Mouse (Mus musculus) myocyte (in vitro differentiated cells): ENCODE results near the gene Jade1. TPM values are rescaled to one million over a fixed set of nuclear protein-coding genes. Genes with fewer than 3 reads are reported as not detected.

Source experiments
- H3K27me3 ChIP-seq: one replicate; pipeline ENCODE4 v1.6.1; 2011; ENCODE audit not compliant: control insufficient read depth, insufficient read depth, insufficient read length
- H3K36me3 ChIP-seq: one replicate; pipeline ENCODE4 v1.6.1; 2011; ENCODE audit not compliant: control insufficient read depth, insufficient read depth
- H3K4me2 ChIP-seq: one replicate; pipeline ENCODE4 v1.6.1; 2011; ENCODE audit warnings: low read depth, control low read depth
- H3K4me3 ChIP-seq: one replicate; pipeline ENCODE4 v1.5.1; 2011; ENCODE audit warnings: mild to moderate bottlenecking, control low read depth, moderate library complexity
- H3K79me2 ChIP-seq: one replicate; pipeline ENCODE4 v1.6.1; 2011; ENCODE audit not compliant: control insufficient read depth, insufficient read depth
- H3ac ChIP-seq: one replicate; pipeline ENCODE4 v1.6.1; 2011; ENCODE audit not compliant: control insufficient read depth, insufficient read length
- CEBPB ChIP-seq: IDR thresholded peaks from 2 replicates; pipeline ENCODE4 v1.6.1; 2011; ENCODE audit warnings: mild to moderate bottlenecking, moderate library complexity; ENCODE audit not compliant: poor library complexity, insufficient read depth, severe bottlenecking
- E2F4 ChIP-seq: IDR thresholded peaks from one replicate; pipeline ENCODE4 v1.6.1; 2011; ENCODE audit warnings: mild to moderate bottlenecking, control low read depth, moderate library complexity; ENCODE audit not compliant: insufficient read depth
- MAX ChIP-seq: IDR thresholded peaks from one replicate; pipeline ENCODE4 v1.6.1; 2011; ENCODE audit warnings: low read depth, mild to moderate bottlenecking, control low read depth
- MYOD1 ChIP-seq, 3 experiments: IDR thresholded peaks; one replicate each; pipeline ENCODE4 v1.6.1; 2011; ENCODE audit warnings: control low read depth in 2 of 3, low read depth in 2 of 3, mild to moderate bottlenecking in 2 of 3, moderate library complexity in 1 of 3; ENCODE audit not compliant: insufficient read length in 2 of 3, control insufficient read depth in 1 of 3
- MYOG ChIP-seq, 3 experiments: IDR thresholded peaks; one replicate each; pipeline ENCODE4 v1.6.1; 2011; ENCODE audit warnings: control low read depth in 2 of 3, low read depth in 2 of 3, mild to moderate bottlenecking in 2 of 3; ENCODE audit not compliant: insufficient read length in 2 of 3, control insufficient read depth in 1 of 3, insufficient read depth in 1 of 3
- POLR2A ChIP-seq: IDR thresholded peaks from one replicate; pipeline ENCODE4 v1.6.1; 2011; ENCODE audit warnings: low read depth, mild to moderate bottlenecking, control low read depth, moderate library complexity; ENCODE audit not compliant: insufficient read length
- POLR2AphosphoS2 ChIP-seq: IDR thresholded peaks from one replicate; pipeline ENCODE4 v1.6.1; 2011; ENCODE audit warnings: low read depth, control low read depth; ENCODE audit not compliant: insufficient read length
- REST ChIP-seq: IDR thresholded peaks from one replicate; pipeline ENCODE4 v1.6.1; 2011; ENCODE audit warnings: mild to moderate bottlenecking, control low read depth, moderate library complexity; ENCODE audit not compliant: insufficient read depth, insufficient read length
- SRF ChIP-seq: IDR thresholded peaks from one replicate; pipeline ENCODE4 v1.6.1; 2011; ENCODE audit warnings: low read depth; ENCODE audit not compliant: control insufficient read depth, insufficient read length
- TCF12 ChIP-seq: IDR thresholded peaks from one replicate; pipeline ENCODE4 v1.6.1; 2011; ENCODE audit warnings: mild to moderate bottlenecking, control low read depth; ENCODE audit not compliant: poor library complexity, insufficient read depth, severe bottlenecking
- TCF3 ChIP-seq: IDR thresholded peaks from one replicate; pipeline ENCODE4 v1.6.1; 2011; ENCODE audit warnings: low read depth, control low read depth; ENCODE audit not compliant: insufficient read length
- USF1 ChIP-seq: IDR thresholded peaks from one replicate; pipeline ENCODE4 v1.6.1; 2011; ENCODE audit warnings: low read depth, mild to moderate bottlenecking, control low read depth, moderate library complexity
- polyA plus RNA-seq: library from polyadenylated mRNA; unstranded; fragments of >200 nt; fragmentation: generic; extraction: Trizol; gene quantifications from one replicate; pipeline ENCODE4 v1.2.1, GENCODE M21; 2012; ENCODE audit warnings: missing spikeins

Jade1 gene
- polyA plus RNA-seq, 1 experiment = 8.8 TPM

GRCm38 (mm10) chr3:41607050-41607449 is 51.5 kb downstream of the Jade1 start:
- H3K4me3 ChIP-seq = no peak overlapping the region
- H3K79me2 ChIP-seq = no peaks in the 10 kb centered on the region
- peaks cover 21% of the 10 kb centered on the region for H3K36me3 ChIP-seq
- H3ac ChIP-seq = no peak overlapping the region
- no peaks in the 10 kb centered on the region for H3K27me3 ChIP-seq
- peak overlapping the region; percentile 65 for H3K4me2 ChIP-seq
- no peak for TF ChIP-seq MYOG (IDR thresholded peaks at IDR 0.05; ENCODE audit: control insufficient read depth in 1 of 3, insufficient read depth in 1 of 3, insufficient read length in 2 of 3, low read depth in 2 of 3)
- TF ChIP-seq USF1 = no peak

GRCm38 (mm10) chr3:41607467-41607866 is 51.9 kb downstream of the Jade1 start:
- TF ChIP-seq TCF3 (no peak), E2F4 (no peak), MYOD1 (IDR thresholded peaks at IDR 0.05; ENCODE audit: control insufficient read depth in 1 of 3, insufficient read length in 2 of 3, low read depth in 2 of 3) (no peak), TCF12 (no peak), MAX (no peak), USF1 (no peak), MYOG (IDR thresholded peaks at IDR 0.05; ENCODE audit: control insufficient read depth in 1 of 3, insufficient read depth in 1 of 3, insufficient read length in 2 of 3, low read depth in 2 of 3) (no peak), CEBPB (no peak), POLR2A (no peak)
- H3K27me3 ChIP-seq = no peaks in the 10 kb centered on the region
- no peak overlapping the region for H3ac ChIP-seq
- no peak overlapping the region for H3K4me3 ChIP-seq
- H3K4me2 ChIP-seq = no peak overlapping the region
- no peaks in the 10 kb centered on the region for H3K79me2 ChIP-seq
- peaks cover 25% of the 10 kb centered on the region for H3K36me3 ChIP-seq

GRCm38 (mm10) chr3:41609071-41609470 is 53.5 kb downstream of the Jade1 start:
- Histone ChIP-seq H3K27me3 (no peaks in the 10 kb centered on the region), H3K36me3 (peaks cover 40% of the 10 kb centered on the region), H3K79me2 (no peaks in the 10 kb centered on the region), H3K4me2 (no peak overlapping the region), H3ac (no peak overlapping the region), H3K4me3 (no peak overlapping the region)
- TF ChIP-seq TCF3 (no peak), USF1 (no peak), MYOG (IDR thresholded peaks at IDR 0.05; ENCODE audit: control insufficient read depth in 1 of 3, insufficient read depth in 1 of 3, insufficient read length in 2 of 3, low read depth in 2 of 3) (no peak), REST (no peak), MAX (no peak), MYOD1 (IDR thresholded peaks at IDR 0.05; ENCODE audit: control insufficient read depth in 1 of 3, insufficient read length in 2 of 3, low read depth in 2 of 3) (no peak), TCF12 (no peak), SRF (no peak), POLR2AphosphoS2 (no peak), CEBPB (no peak)

- H3K36me3 ChIP-seq = peaks cover 43% of the 10 kb centered on the region
- no peaks in the 10 kb centered on the region for H3K79me2 ChIP-seq
- no peaks in the 10 kb centered on the region for H3K27me3 ChIP-seq
- TF ChIP-seq CEBPB (no peak), SRF (no peak), POLR2A (no peak), REST (no peak)
- H3K4me2 ChIP-seq = no peak overlapping the region
- no peak overlapping the region for H3K4me3 ChIP-seq
- H3ac ChIP-seq = no peak overlapping the region
Observed at GRCm38 (mm10) chr3:41612211-41612610, 56.7 kb downstream of the Jade1 start.

GRCm38 (mm10) chr3:41613706-41614105 is 58.2 kb downstream of the Jade1 start:
- Histone ChIP-seq H3K4me3 (no peak overlapping the region), H3K27me3 (no peaks in the 10 kb centered on the region), H3ac (no peak overlapping the region), H3K79me2 (no peaks in the 10 kb centered on the region), H3K4me2 (no peak overlapping the region), H3K36me3 (peaks cover 43% of the 10 kb centered on the region)
- TF ChIP-seq E2F4 (no peak), POLR2A (no peak), TCF12 (no peak)
